Mouse (Mus musculus) T-cell, adult 2 months (primary cell): ENCODE data around the gene Gsto2.

Experiments
- DNase-seq: peaks from one replicate; pipeline ENCODE4 v3.0.0; 2022; ENCODE audit warnings: low spot score

The Gsto2 gene

GRCm38 (mm10) chr19:47857957-47858942 is 7.1 kb upstream of the Gsto2 start:
- no peak for DNase-seq

GRCm38 (mm10) chr19:47859180-47859579 is 6.2 kb upstream of the Gsto2 start:
- DNase-seq, result no peak

GRCm38 (mm10) chr19:47862581-47862980 is 2.8 kb upstream of the Gsto2 start:
- no peak for DNase-seq

- DNase-seq, result no peak
These were observed 1.3 kb upstream of the Gsto2 start for GRCm38 (mm10) chr19:47864051-47864450.

- DNase-seq, result no peak
These were observed 613 bp upstream of the Gsto2 start for GRCm38 (mm10) chr19:47864721-47865120.

GRCm38 (mm10) chr19:47867628-47868175 is 2.4 kb downstream of the Gsto2 start:
- DNase-seq, result no peak

GRCm38 (mm10) chr19:47868951-47869350 is 3.6 kb downstream of the Gsto2 start:
- DNase-seq, result no peak

GRCm38 (mm10) chr19:47869516-47869915 is 4.2 kb downstream of the Gsto2 start:
- DNase-seq, result no peak

GRCm38 (mm10) chr19:47870102-47870666 is 4.8 kb downstream of the Gsto2 start:
- no peak for DNase-seq

GRCm38 (mm10) chr19:47871515-47871914 is 6.2 kb downstream of the Gsto2 start:
- DNase-seq, result no peak

- no peak for DNase-seq
These were observed 10.9 kb downstream of the Gsto2 start for GRCm38 (mm10) chr19:47876252-47876651.

- no peak for DNase-seq
These were observed 16.2 kb downstream of the Gsto2 start for GRCm38 (mm10) chr19:47881538-47881937.

- DNase-seq, result peak; percentile 88
These were observed 17.0 kb downstream of the Gsto2 start for GRCm38 (mm10) chr19:47882151-47882881.

- DNase-seq, result no peak
These were observed 17.5 kb downstream of the Gsto2 start for GRCm38 (mm10) chr19:47882882-47883254.

- no peak for DNase-seq
These were observed 19.2 kb downstream of the Gsto2 start for GRCm38 (mm10) chr19:47884296-47885085.

GRCm38 (mm10) chr19:47885191-47885743 is 19.9 kb downstream of the Gsto2 start:
- no peak for DNase-seq

GRCm38 (mm10) chr19:47885886-47886285 is 20.6 kb downstream of the Gsto2 start:
- no peak for DNase-seq

- no peak for DNase-seq
These were observed 21.3 kb downstream of the Gsto2 start for GRCm38 (mm10) chr19:47886617-47887016.

GRCm38 (mm10) chr19:47887417-47887816 is 22.1 kb downstream of the Gsto2 start:
- peak; percentile 66 for DNase-seq

- peak; percentile 71 for DNase-seq
These were observed 22.7 kb downstream of the Gsto2 start for GRCm38 (mm10) chr19:47888037-47888436.

- DNase-seq, result peak; percentile 35
These were observed 25.3 kb downstream of the Gsto2 start for GRCm38 (mm10) chr19:47890489-47891130.
